In genomic region chr12:20232746-20233453, GRCm38 (mm10) we compare ENCODE assay signal across 7 mouse cellular contexts.
A peak's percentile ranks its signal among the peaks of the same experiment; 100 is the strongest.
DNase-seq lines count a peak whose midpoint lies in the region; ATAC-seq and TF ChIP-seq lines count a peak whose summit lies in the region.

No protein-coding gene starts in this region.

- peak; percentile 6 for DNase-seq in lung, postnatal 0 days (ENCODE audit: low spot score)
- no peak for DNase-seq in lung, postnatal 36 days
- DNase-seq in spleen, postnatal 14 days (ENCODE audit: low spot score in 2 of 2), result peak; percentile 3 to 20
- no peak for DNase-seq in layer of hippocampus, adult 9-11 months

- H3K9ac ChIP-seq in lung, postnatal 0 days (replicated peaks; ENCODE audit: low read depth), result no peak overlapping the region
- no peak overlapping the region for H3K9ac ChIP-seq in embryonic facial prominence, embryonic 12.5 days
- no peak overlapping the region for H3K9ac ChIP-seq in liver, embryonic 16.5 days (ENCODE audit: low read depth, low read length)

- no peak overlapping the region for H3K4me2 ChIP-seq in lung, postnatal 0 days (replicated peaks; ENCODE audit: low read depth, low read length)
- no peak overlapping the region for H3K4me2 ChIP-seq in embryonic facial prominence, embryonic 12.5 days (replicated peaks)
- H3K4me2 ChIP-seq in liver, embryonic 16.5 days (ENCODE audit: low read depth, low read length), result no peak overlapping the region

- H3K4me3 ChIP-seq in lung, postnatal 0 days (ENCODE audit: low read depth, low read length), result no peak overlapping the region
- H3K4me3 ChIP-seq in embryonic facial prominence, embryonic 12.5 days, result no peak overlapping the region
- H3K4me3 ChIP-seq in liver, embryonic 16.5 days (ENCODE audit: low read depth, low read length), result no peak overlapping the region

- WGBS in lung, postnatal 0 days, result 69% methylated on average over 32 of the region's 32 CpGs
- WGBS in embryonic facial prominence, embryonic 12.5 days, result 68% methylated on average over 32 of the region's 32 CpGs
- 56% methylated on average over 32 of the region's 32 CpGs for WGBS in liver, embryonic 16.5 days (ENCODE audit: insufficient replicate concordance)

- no peak overlapping the region for H3K27ac ChIP-seq in lung, postnatal 0 days (ENCODE audit: low read length)
- H3K27ac ChIP-seq in embryonic facial prominence, embryonic 12.5 days, result no peak overlapping the region
- no peak overlapping the region for H3K27ac ChIP-seq in liver, embryonic 16.5 days (ENCODE audit: low read length)

- ATAC-seq in lung, postnatal 0 days, result peak; percentile 39
- ATAC-seq in embryonic facial prominence, embryonic 12.5 days (ENCODE audit: insufficient number of reproducible peaks, insufficient read depth, low FRiP score, low TSS enrichment), result peak; percentile 65
- peak; percentile 23; a peak in 3 of 4 replicates for ATAC-seq in hematopoietic stem cell, adult 5-6 weeks (replicated peaks in 1 of 2; ENCODE audit: insufficient read depth in 1 of 2, low FRiP score in 2 of 2, low TSS enrichment in 1 of 2, low read depth in 1 of 2, poor library complexity in 2 of 2, severe bottlenecking in 2 of 2)
- peak; percentile 49 for ATAC-seq in liver, embryonic 16.5 days (ENCODE audit: low read depth)

- H3K36me3 ChIP-seq in lung, postnatal 0 days (ENCODE audit: insufficient read depth, low read length), result no peaks in the 10 kb centered on the region
- peaks cover 27% of the 10 kb centered on the region for H3K36me3 ChIP-seq in embryonic facial prominence, embryonic 12.5 days
- no peaks in the 10 kb centered on the region for H3K36me3 ChIP-seq in liver, embryonic 16.5 days (ENCODE audit: control insufficient read depth, insufficient read depth)

- no peak for TF ChIP-seq CTCF in lung, postnatal 0 days (IDR thresholded peaks at IDR 0.05)

- H3K4me1 ChIP-seq in lung, postnatal 0 days (ENCODE audit: insufficient read depth, low read depth, low read length), result no peaks in the 10 kb centered on the region
- H3K4me1 ChIP-seq in embryonic facial prominence, embryonic 12.5 days, result no peaks in the 10 kb centered on the region
- no peaks in the 10 kb centered on the region for H3K4me1 ChIP-seq in liver, embryonic 16.5 days (ENCODE audit: control insufficient read depth, low read depth, low read length)

- no peak for TF ChIP-seq EP300 in lung, postnatal 0 days (IDR thresholded peaks at IDR 0.05)

- H3K9me3 ChIP-seq in lung, postnatal 0 days (ENCODE audit: low read length), result peaks cover 61% of the 10 kb centered on the region
- peaks cover 64% of the 10 kb centered on the region for H3K9me3 ChIP-seq in embryonic facial prominence, embryonic 12.5 days
- H3K9me3 ChIP-seq in liver, embryonic 16.5 days (replicated peaks; ENCODE audit: control insufficient read depth, low read length), result peaks cover 55% of the 10 kb centered on the region

- H3K27me3 ChIP-seq in lung, postnatal 0 days (replicated peaks; ENCODE audit: insufficient read depth, low read length), result no peaks in the 10 kb centered on the region
- H3K27me3 ChIP-seq in embryonic facial prominence, embryonic 12.5 days, result peaks cover 33% of the 10 kb centered on the region
- H3K27me3 ChIP-seq in liver, embryonic 16.5 days (ENCODE audit: control insufficient read depth, insufficient read depth, low read depth, low read length), result no peaks in the 10 kb centered on the region

Comparison
In these comparisons a context has a peak if more than half of its experiments do, and no peak if none do; other contexts are left out.
1. DNase-seq: peak in lung, postnatal 0 days (single experiment) and spleen, postnatal 14 days (2 of 2); none in lung, postnatal 36 days (single experiment) and layer of hippocampus, adult 9-11 months (single experiment).
2. Peak in every context shown above with its lines, with median percentiles within 50 percentile points of each other: ATAC-seq.